Mouse (Mus musculus) liver, adult 2 months (tissue): ENCODE data around the gene Axin1. TPM values are rescaled to one million over a fixed set of nuclear protein-coding genes. Genes with fewer than 3 reads are reported as not detected.

Source experiments
- DNase-seq: peaks from one replicate; pipeline ENCODE4 v3.0.0-alpha.2; 2011; ENCODE audit warnings: low read depth, low spot score; ENCODE audit errors: extremely low read depth
- H3K27ac ChIP-seq: fragments of 200-500 bp; replicated peaks from 2 replicates; pipeline ENCODE4 v1.5.1; 2012; ENCODE audit warnings: low read depth, mild to moderate bottlenecking, control low read depth, inconsistent platforms, low read length; ENCODE audit not compliant: insufficient read depth
- H3K27me3 ChIP-seq: fragments of 200-500 bp; 2 replicates; pipeline ENCODE4 v1.6.1; 2012; ENCODE audit warnings: mild to moderate bottlenecking, moderate library complexity, low read length, inconsistent platforms; ENCODE audit not compliant: control insufficient read depth, insufficient read depth
- H3K36me3 ChIP-seq: fragments of 200-500 bp; 2 replicates; pipeline ENCODE4 v1.6.1; 2012; ENCODE audit warnings: low read length, inconsistent platforms; ENCODE audit not compliant: control insufficient read depth, insufficient read depth
- H3K4me1 ChIP-seq: fragments of 200-500 bp; 2 replicates; pipeline ENCODE4 v1.6.1; 2011; ENCODE audit warnings: low read length; ENCODE audit not compliant: control insufficient read depth, insufficient read depth
- H3K4me3 ChIP-seq: fragments of 200-500 bp; 2 replicates; pipeline ENCODE4 v1.5.1; 2011; ENCODE audit warnings: low read depth, mild to moderate bottlenecking, control low read depth, low read length, moderate library complexity; ENCODE audit not compliant: insufficient read depth
- H3K79me2 ChIP-seq: fragments of 200-500 bp; 2 replicates; pipeline ENCODE4 v1.6.1; 2012; ENCODE audit warnings: inconsistent platforms, mild to moderate bottlenecking, low read length, moderate library complexity; ENCODE audit not compliant: control insufficient read depth, insufficient read depth
- H3K9ac ChIP-seq: fragments of 200-500 bp; 2 replicates; pipeline ENCODE4 v1.6.1; 2012; ENCODE audit warnings: low read depth, mild to moderate bottlenecking, control low read depth, inconsistent platforms, low read length
- CTCF ChIP-seq: fragments of 200-500 bp; IDR thresholded peaks from 2 replicates; pipeline ENCODE4 v1.5.1; 2011; ENCODE audit warnings: low read depth, low read length, control low read depth
- POLR2A ChIP-seq: fragments of 200-500 bp; IDR thresholded peaks from 2 replicates; pipeline ENCODE4 v1.6.1; 2011; ENCODE audit warnings: low read length, control low read depth; ENCODE audit not compliant: insufficient read depth; ENCODE audit errors: extremely low read depth
- WGBS: fragments of 180-500 bp; shearing (Covaris S2); methylation state at CpG from one replicate; pipeline ENCODE4 v1.1.7; 2018; 5-methylcytosine and 5-hydroxymethylcytosine counted together
- polyA plus RNA-seq: library from polyadenylated mRNA; depleted of rRNA; stranded (reverse); fragments of >200 nt; gene quantifications from 2 replicates; pipeline ENCODE4 v1.2.3, GENCODE M21; 2012
- total RNA-seq: library from RNA; depleted of rRNA; stranded (reverse); fragments of >200 nt; gene quantifications from 2 replicates; pipeline ENCODE4 v1.2.3, GENCODE M21; 2014

Axin1 gene
- total and polyA plus RNA-seq, 2 experiments, result 8.4 to 8.9 TPM

GRCm38 (mm10) chr17:26203321-26203811 lies 64.9 kb downstream of the Axin1 start:
- no peak for TF ChIP-seq POLR2A
- no peak for TF ChIP-seq CTCF

DNA sequence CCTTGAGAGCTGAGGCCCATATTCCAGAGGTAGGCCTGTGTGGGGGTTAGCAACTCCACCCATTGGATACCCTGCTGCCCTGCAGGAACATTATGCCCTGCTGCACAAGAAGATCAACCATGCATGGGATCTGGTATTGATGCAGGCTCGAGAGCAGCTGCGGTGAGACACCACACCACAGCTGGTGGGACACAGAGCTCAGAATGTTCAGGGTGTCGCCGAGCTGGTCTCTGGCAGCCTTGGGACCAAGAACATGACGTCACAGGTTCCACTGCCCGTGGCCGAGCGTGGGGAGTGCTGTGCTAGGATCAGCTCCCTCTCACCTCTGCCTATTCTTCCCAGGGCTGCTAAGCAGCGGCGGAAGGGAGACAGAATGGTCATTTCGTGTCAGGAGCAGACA lies 66.3 kb downstream of the Axin1 start:
- peaks cover 15% of the 10 kb centered on the region; the same call in 1 of the 2 replicates for H3K27me3 ChIP-seq
- no peak for TF ChIP-seq POLR2A
- TF ChIP-seq CTCF, result no peak
- no peak overlapping the region for H3K9ac ChIP-seq
- 54% methylated on average over 11 of the region's 11 CpGs for WGBS
- H3K79me2 ChIP-seq, result no peaks in the 10 kb centered on the region
- no peaks in the 10 kb centered on the region for H3K36me3 ChIP-seq
- no peak overlapping the region for H3K4me3 ChIP-seq
- DNase-seq, result no peak
- no peak overlapping the region for H3K27ac ChIP-seq
- no peaks in the 10 kb centered on the region for H3K4me1 ChIP-seq

More at GRCm38 (mm10) chr17:26203321-26203811, 64.9 kb downstream of the Axin1 start:
- WGBS, result 4% methylated on average over 30 of the region's 30 CpGs
- Histone ChIP-seq H3K27me3 (peaks cover 15% of the 10 kb centered on the region; the same call in 1 of the 2 replicates), H3K4me3 (peak overlapping the region; percentile 52; the same call in 1 of the 2 replicates), H3K36me3 (no peaks in the 10 kb centered on the region), H3K79me2 (no peaks in the 10 kb centered on the region), H3K27ac (no peak overlapping the region), H3K9ac (no peak overlapping the region), H3K4me1 (no peaks in the 10 kb centered on the region)
- DNase-seq, result no peak

DNA sequence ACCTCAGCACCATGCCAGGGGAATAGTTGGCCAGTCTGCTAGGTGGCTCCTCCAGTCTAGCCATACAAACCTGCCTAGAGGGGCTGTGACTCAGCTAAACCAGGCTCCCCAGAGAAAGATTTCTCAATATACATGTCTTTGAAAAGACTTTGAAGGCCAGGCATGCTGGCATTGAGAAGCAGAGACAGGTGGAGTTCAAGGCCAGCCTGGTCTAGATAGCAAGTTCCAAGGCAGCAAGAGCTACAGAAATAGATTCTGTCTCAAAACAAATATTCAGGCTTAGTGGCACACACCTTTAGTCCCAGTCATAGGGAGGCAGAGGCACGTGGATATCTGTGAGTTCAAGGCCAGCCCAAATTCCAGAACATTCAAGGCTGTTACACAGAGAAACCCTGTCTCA lies 67.9 kb downstream of the Axin1 start:
- H3K27ac ChIP-seq, result no peak overlapping the region
- no peak overlapping the region for H3K9ac ChIP-seq
- H3K4me3 ChIP-seq, result no peak overlapping the region
- no peak for DNase-seq
- H3K36me3 ChIP-seq, result no peaks in the 10 kb centered on the region
- whole genome bisulfite sequencing, result 26% methylated on average over 1 of the region's 1 CpGs
- TF ChIP-seq POLR2A, result no peak
- no peak for TF ChIP-seq CTCF
- 0 out of 2 replicates have a peak, but pooled peaks cover 6% of the 10 kb centered on the region for H3K27me3 ChIP-seq
- H3K4me1 ChIP-seq, result no peaks in the 10 kb centered on the region
- H3K79me2 ChIP-seq, result no peaks in the 10 kb centered on the region

GRCm38 (mm10) chr17:26207686-26208085 lies 69.2 kb downstream of the Axin1 start, which contains the start of gene Arhgdig:
Arhgdig (minus strand) TSS chr17:26207786.
- no peak within 1 kb of the TSS for H3K27ac ChIP-seq
- no peak within 1 kb of the TSS for H3K4me3 ChIP-seq
- TF ChIP-seq POLR2A, result no peak
- TF ChIP-seq CTCF, result no peak
- H3K79me2 ChIP-seq, result no peaks in the 10 kb centered on the region
- H3K4me1 ChIP-seq, result no peaks in the 10 kb centered on the region
- no peak within 1 kb of the TSS for H3K9ac ChIP-seq
- DNase-seq, result no peak
- H3K27me3 ChIP-seq, result 0 out of 2 replicates have a peak, but pooled peaks cover 4% of the 10 kb centered on the region
- 91% methylated on average over 12 of the region's 12 CpGs for WGBS
- H3K36me3 ChIP-seq, result no peaks in the 10 kb centered on the region

- TF ChIP-seq CTCF (no peak), POLR2A (no peak)
- H3K9ac ChIP-seq, result no peak overlapping the region
- 93% methylated on average over 7 of the region's 7 CpGs for WGBS
Measured at GRCm38 (mm10) chr17:26212241-26212640, 73.8 kb downstream of the Axin1 start.

DNA sequence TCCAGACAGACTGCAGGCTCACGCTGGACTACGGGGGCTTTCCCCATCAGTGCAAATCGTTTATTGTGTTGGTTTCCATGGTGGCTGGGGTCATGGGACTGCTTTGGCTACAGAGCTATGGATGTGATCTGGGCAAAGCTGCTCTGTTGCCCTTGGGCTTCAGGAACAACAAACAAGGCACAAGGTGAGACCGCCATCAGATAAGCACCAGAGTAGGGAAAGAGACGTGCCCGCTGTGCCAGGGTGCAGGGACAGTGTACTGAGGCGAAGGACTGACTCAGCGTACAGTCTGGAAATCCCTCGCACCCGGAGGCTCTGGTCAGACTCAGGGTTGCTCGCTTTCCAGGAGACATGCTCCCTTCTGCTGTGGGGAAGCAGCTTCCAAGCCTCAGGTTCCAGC lies 74.2 kb downstream of the Axin1 start:
- no peaks in the 10 kb centered on the region; the same call in 1 of the 2 replicates for H3K36me3 ChIP-seq

More at GRCm38 (mm10) chr17:26212241-26212640, 73.8 kb downstream of the Axin1 start:
- no peaks in the 10 kb centered on the region for H3K4me1 ChIP-seq
- no peaks in the 10 kb centered on the region; the same call in 1 of the 2 replicates for H3K36me3 ChIP-seq
- no peak overlapping the region for H3K27ac ChIP-seq
- no peak for DNase-seq
- H3K4me3 ChIP-seq, result no peak overlapping the region
- no peaks in the 10 kb centered on the region for H3K27me3 ChIP-seq
- no peaks in the 10 kb centered on the region for H3K79me2 ChIP-seq

More for the DNA sequence above, 74.2 kb downstream of the Axin1 start:
- no peaks in the 10 kb centered on the region for H3K27me3 ChIP-seq
- H3K4me3 ChIP-seq, result no peak overlapping the region
- no peak overlapping the region for H3K9ac ChIP-seq
- WGBS, result 75% methylated on average over 11 of the region's 11 CpGs
- no peaks in the 10 kb centered on the region for H3K79me2 ChIP-seq
- TF ChIP-seq POLR2A (no peak), CTCF (no peak)
- no peak overlapping the region for H3K27ac ChIP-seq
- no peaks in the 10 kb centered on the region for H3K4me1 ChIP-seq
- peak; percentile 24 for DNase-seq
